Mouse (Mus musculus) small intestine, adult 2 months (tissue): Measurements from ENCODE around the gene Tdp1.

Source experiments
- CTCF ChIP-seq: fragments of 200-500 bp; IDR thresholded peaks from 2 replicates; pipeline ENCODE4 v1.5.1; 2012; ENCODE audit warnings: low read depth, mild to moderate bottlenecking, control low read depth, inconsistent platforms, low read length, moderate library complexity, mixed read lengths; ENCODE audit not compliant: insufficient replicate concordance, insufficient read length; ENCODE audit errors: extremely low read depth
- POLR2A ChIP-seq: fragments of 200-500 bp; IDR thresholded peaks from 2 replicates; pipeline ENCODE4 v1.6.1; 2012; ENCODE audit warnings: low read depth, mild to moderate bottlenecking, control low read depth, inconsistent platforms, low read length, moderate library complexity

DNA sequence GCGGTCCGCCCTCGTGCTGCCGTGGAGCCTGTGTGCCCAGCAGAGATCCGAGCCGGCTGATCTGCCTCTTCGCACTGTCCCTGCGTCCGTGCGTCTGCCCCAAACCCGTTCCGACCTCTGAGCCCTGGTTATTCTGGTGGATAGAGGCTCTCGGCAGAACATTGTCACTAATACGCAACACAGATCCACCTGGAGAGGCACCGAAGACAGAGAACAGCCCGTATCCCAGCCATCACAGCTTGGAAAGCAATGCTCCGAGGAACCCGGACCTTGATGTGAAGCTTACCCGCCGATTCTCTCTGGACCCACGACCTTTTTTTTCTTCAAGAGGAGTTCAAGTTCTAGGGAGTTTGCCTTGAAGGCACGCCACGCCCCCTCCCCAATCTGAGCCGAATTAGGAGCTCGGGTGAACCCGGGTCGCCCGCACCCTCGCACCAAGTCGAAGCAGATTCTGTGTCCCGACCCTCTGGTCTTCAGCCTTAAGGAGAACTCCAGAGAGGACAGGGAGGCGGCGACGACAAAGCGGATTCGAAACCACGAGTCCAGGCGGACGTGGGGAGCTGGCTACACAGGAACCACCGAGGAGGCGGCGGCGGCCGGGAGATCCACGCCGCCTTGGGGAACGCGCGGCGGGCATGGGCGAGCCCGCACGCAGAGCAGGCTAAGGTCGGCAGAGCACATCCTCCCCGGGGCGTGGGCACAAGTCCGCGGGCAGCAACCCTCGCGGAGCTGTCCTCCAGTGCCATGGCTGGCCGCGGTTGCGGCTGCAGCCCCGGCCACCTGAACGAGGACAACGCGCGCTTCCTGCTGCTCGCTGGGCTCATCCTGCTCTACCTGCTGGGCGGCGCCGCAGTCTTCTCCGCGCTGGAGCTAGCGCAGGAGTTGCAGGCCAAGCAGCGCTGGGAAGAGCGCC is 81.1 kb downstream of the Tdp1 start:
- TF ChIP-seq POLR2A: no peak
- no peak for TF ChIP-seq CTCF
